Mouse (Mus musculus) CH12.LX (cell line): ENCODE measurements around the gene Atg4d.
A peak's percentile ranks its signal among the peaks of the same experiment; 100 is the strongest.

Experiments used
- CTCF ChIP-seq, 2 experiments: IDR thresholded peaks in 1 of 2; conservative IDR thresholded peaks in 1 of 2; 2 replicates each; pipeline ENCODE4 v1.5.1; 2011 to 2012; ENCODE audit warnings: low read depth in 2 of 2, low read length in 2 of 2, improper control_type of control experiment in 1 of 2, inconsistent platforms in 1 of 2, mild to moderate bottlenecking in 1 of 2, moderate library complexity in 1 of 2
- MAX ChIP-seq: IDR thresholded peaks from 2 replicates; pipeline ENCODE4 v1.6.1; 2011; ENCODE audit warnings: low read length, improper control_type of control experiment
- ZNF384 ChIP-seq: IDR thresholded peaks from 2 replicates; pipeline ENCODE4 v1.6.1; 2012; ENCODE audit warnings: low read depth, low read length, improper control_type of control experiment, inconsistent platforms

DNA sequence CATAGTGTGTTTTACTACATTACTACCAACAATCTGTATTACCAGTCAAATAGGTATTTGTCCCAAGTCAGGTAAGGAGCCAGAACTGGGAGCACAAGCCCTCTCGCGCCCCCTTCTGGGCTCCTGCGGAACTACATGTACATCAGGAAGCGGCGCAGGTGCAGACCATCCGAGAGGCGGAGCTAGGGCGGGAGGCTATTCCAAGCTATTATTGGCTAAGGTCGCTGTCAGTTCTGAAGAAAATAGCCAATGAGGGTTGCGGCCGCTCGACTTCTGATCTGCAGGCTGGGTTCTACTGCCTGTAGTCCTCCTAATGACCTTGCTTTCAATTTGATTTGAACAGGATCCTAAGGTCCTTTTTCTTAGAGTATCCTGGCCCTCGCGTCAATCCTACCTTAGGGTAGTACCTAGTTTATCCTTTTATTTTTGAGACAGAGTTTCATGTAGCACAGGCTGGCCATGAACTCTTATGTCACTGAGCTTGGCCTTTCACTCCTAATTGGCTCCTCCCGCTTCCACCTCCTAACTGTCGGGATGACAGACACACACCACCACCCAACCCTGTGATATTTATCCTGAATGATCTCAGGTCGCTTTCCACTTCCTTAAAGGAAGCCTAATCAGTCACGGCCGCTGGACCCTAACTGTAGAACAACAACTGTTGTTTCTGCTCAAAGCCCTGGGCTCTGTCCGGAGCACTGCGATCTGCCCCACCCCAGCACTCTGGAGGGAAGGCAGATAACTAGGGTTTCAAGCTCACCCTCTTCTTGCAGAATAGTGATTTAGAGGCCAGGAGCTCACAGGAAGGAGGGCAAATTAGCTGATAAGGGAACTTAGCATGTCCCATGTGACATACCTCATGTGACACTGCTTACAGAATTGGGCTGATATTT is 44.4 kb upstream of the Atg4d start:
- peak; percentile 89 to 99 for TF ChIP-seq CTCF (conservative IDR thresholded peaks at IDR 0.05 in 1 of 2, IDR thresholded peaks at IDR 0.05 in 1 of 2; ENCODE audit: low read depth in 2 of 2, low read length in 2 of 2)
- peak; percentile 66; the same call in 1 of the 2 replicates for TF ChIP-seq MAX
- TF ChIP-seq ZNF384 = 0 out of 2 replicates have a peak, but pooled peaks have one; percentile 9
